Mouse (Mus musculus): Measurements from ENCODE around the gene Olfr955.

DNA sequence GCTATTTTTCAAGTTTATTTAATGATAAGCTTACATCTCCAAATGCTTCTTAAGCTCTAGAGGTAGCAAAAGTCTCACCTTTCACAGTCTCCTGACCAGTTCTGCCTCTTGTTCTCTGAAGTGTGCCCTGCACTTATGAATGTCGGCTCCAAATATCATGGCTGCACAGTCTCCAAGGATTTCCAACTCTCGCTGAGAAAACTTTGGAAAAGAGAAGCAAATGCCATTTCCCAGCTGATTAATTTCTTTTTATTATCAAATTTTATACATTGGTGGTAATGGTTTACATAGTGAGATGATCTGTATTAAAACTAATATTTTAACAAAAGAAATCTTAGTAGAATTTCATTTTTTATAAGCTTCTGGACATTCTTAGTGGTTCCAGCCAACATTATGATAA, 22.2 kb upstream of the Olfr955 start, which contains the start of gene Olfr44:
- TF ChIP-seq POLR2A (IDR thresholded peaks at IDR 0.05; ENCODE audit: borderline replicate concordance, control insufficient read depth, low read depth, low read length) (no peak), CTCF (IDR thresholded peaks at IDR 0.05; ENCODE audit: control insufficient read depth, insufficient read depth, low read length) (no peak)

Measured in bone marrow, adult 2 months (tissue).